Mouse (Mus musculus) hindbrain, embryonic 15.5 days (tissue): Measurements from ENCODE around the gene Abca9. TPM values are rescaled to one million over a fixed set of nuclear protein-coding genes. Genes with fewer than 3 reads are reported as not detected.
A peak's percentile ranks its signal among the peaks of the same experiment; 100 is the strongest.

ENCODE experiments used
- ATAC-seq: fragments of 200-750 bp; cut with Nextera tagmentation; 2 replicates; pipeline ENCODE4 v1.8.0; 2017; ENCODE audit warnings: low read depth, moderate number of reproducible peaks, moderate TSS enrichment; ENCODE audit not compliant: low FRiP score
- H3K27ac ChIP-seq: fragments of 300-500 bp; sonication (generic); replicated peaks from 2 replicates; pipeline ENCODE4 v1.5.1; 2015; ENCODE audit warnings: mild to moderate bottlenecking, inconsistent platforms
- H3K27me3 ChIP-seq: fragments of 300-500 bp; sonication (generic); 2 replicates; pipeline ENCODE4 v1.6.1; 2015; ENCODE audit warnings: control low read depth, inconsistent platforms
- H3K36me3 ChIP-seq: fragments of 300-500 bp; sonication (generic); 2 replicates; pipeline ENCODE4 v1.6.1; 2015; ENCODE audit warnings: control low read depth, inconsistent platforms
- H3K4me1 ChIP-seq: fragments of 300-500 bp; sonication (generic); replicated peaks from 2 replicates; pipeline ENCODE4 v1.6.1; 2015; ENCODE audit warnings: control low read depth, inconsistent platforms
- H3K4me2 ChIP-seq: fragments of 300-500 bp; sonication (generic); 2 replicates; pipeline ENCODE4 v1.6.1; 2015; ENCODE audit warnings: moderate library complexity, mild to moderate bottlenecking, inconsistent platforms
- H3K4me3 ChIP-seq: fragments of 300-500 bp; sonication (generic); 2 replicates; pipeline ENCODE4 v1.5.1; 2015; ENCODE audit warnings: mild to moderate bottlenecking, inconsistent platforms
- H3K9ac ChIP-seq: fragments of 300-500 bp; sonication (generic); 2 replicates; pipeline ENCODE4 v1.6.1; 2015; ENCODE audit warnings: inconsistent platforms
- H3K9me3 ChIP-seq: fragments of 300-500 bp; sonication (generic); 2 replicates; pipeline ENCODE4 v1.6.1; 2016; ENCODE audit warnings: control low read depth, inconsistent platforms
- WGBS: fragments of 180-500 bp; shearing (Covaris S2); methylation state at CpG from one replicate; pipeline ENCODE4 v1.1.7; 2015; 5-methylcytosine and 5-hydroxymethylcytosine counted together
- polyA plus RNA-seq: library from polyadenylated mRNA; unstranded; fragments of >200 nt; fragmentation: Nextera tagmentation; extraction: Ambion mirVana; gene quantifications from 2 replicates; pipeline ENCODE4 v1.2.1, GENCODE M21; 2015

The Abca9 gene
- 3.2 and 3.9 TPM in 2 replicates for polyA plus RNA-seq

- Histone ChIP-seq H3K36me3 (no peaks in the 10 kb centered on the region), H3K4me3 (no peak within 1 kb of the TSS), H3K4me2 (0 out of 2 replicates have a peak within 1 kb of the TSS, but pooled peaks have one; percentile 9), H3K9ac (no peak within 1 kb of the TSS), H3K4me1 (0 out of 2 replicates have a peak, but pooled peaks cover 3% of the 10 kb centered on the region), H3K27me3 (no peaks in the 10 kb centered on the region), H3K27ac (no peak within 1 kb of the TSS; the same call in 1 of the 2 replicates), H3K9me3 (no peaks in the 10 kb centered on the region)
- ATAC-seq: no peak
- WGBS: 50% methylated on average over 12 of the region's 12 CpGs
These were observed at the start of gene Abca9 for GRCm38 (mm10) chr11:110167459-110168251. TSS of gene Abca9 (minus strand) at chr11:110168196.

DNA sequence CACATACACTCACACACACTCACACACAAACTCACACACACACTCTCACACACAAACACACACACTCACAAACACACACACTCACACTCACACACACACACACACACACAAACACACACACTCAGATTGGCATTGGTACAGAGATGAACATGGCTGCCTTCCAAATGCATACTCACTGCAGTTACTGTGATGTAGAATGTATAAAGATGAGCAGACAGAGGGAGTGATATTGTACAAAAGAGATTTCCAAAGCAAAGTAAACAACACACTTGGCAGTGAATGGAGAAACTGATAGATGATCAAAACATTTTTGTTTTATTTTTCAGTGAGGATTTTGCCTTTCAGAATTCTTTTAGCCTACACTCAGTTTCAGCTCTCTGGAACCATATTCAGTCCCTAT, 49.1 kb upstream of the Abca9 start:
- no peaks in the 10 kb centered on the region for H3K36me3 ChIP-seq
- no peaks in the 10 kb centered on the region for H3K27me3 ChIP-seq
- H3K4me1 ChIP-seq: no peaks in the 10 kb centered on the region
- no peak overlapping the region for H3K9ac ChIP-seq
- no peak overlapping the region for H3K27ac ChIP-seq
- H3K4me2 ChIP-seq: no peak overlapping the region
- no peaks in the 10 kb centered on the region for H3K9me3 ChIP-seq
- ATAC-seq: no peak
- H3K4me3 ChIP-seq: no peak overlapping the region

GRCm38 (mm10) chr11:110203930-110204329, 35.9 kb upstream of the Abca9 start:
- no peak overlapping the region for H3K27ac ChIP-seq
- H3K4me1 ChIP-seq: no peaks in the 10 kb centered on the region
- H3K36me3 ChIP-seq: no peaks in the 10 kb centered on the region
- H3K4me2 ChIP-seq: no peak overlapping the region
- H3K9me3 ChIP-seq: no peaks in the 10 kb centered on the region
- WGBS: 93% methylated on average over 5 of the region's 5 CpGs
- H3K4me3 ChIP-seq: no peak overlapping the region
- no peak overlapping the region for H3K9ac ChIP-seq
- ATAC-seq: no peak
- H3K27me3 ChIP-seq: no peaks in the 10 kb centered on the region

- H3K9me3 ChIP-seq: no peaks in the 10 kb centered on the region
- no peak overlapping the region for H3K9ac ChIP-seq
- H3K36me3 ChIP-seq: no peaks in the 10 kb centered on the region
- H3K4me1 ChIP-seq: no peaks in the 10 kb centered on the region
- no peak overlapping the region for H3K4me2 ChIP-seq
- no peak overlapping the region for H3K4me3 ChIP-seq
- no peak overlapping the region for H3K27ac ChIP-seq
- 82% methylated on average over 3 of the region's 3 CpGs for WGBS
- no peaks in the 10 kb centered on the region for H3K27me3 ChIP-seq
- ATAC-seq: no peak
These were observed 30.9 kb upstream of the Abca9 start for GRCm38 (mm10) chr11:110198882-110199281.

- Histone ChIP-seq H3K4me1 (no peaks in the 10 kb centered on the region), H3K9ac (no peak overlapping the region), H3K9me3 (no peaks in the 10 kb centered on the region), H3K27ac (no peak overlapping the region), H3K36me3 (no peaks in the 10 kb centered on the region), H3K4me3 (no peak overlapping the region), H3K27me3 (no peaks in the 10 kb centered on the region), H3K4me2 (no peak overlapping the region)
- 91% methylated on average over 8 of the region's 8 CpGs for WGBS
- no peak for ATAC-seq
These were observed 28.7 kb upstream of the Abca9 start for GRCm38 (mm10) chr11:110196561-110197306.

DNA sequence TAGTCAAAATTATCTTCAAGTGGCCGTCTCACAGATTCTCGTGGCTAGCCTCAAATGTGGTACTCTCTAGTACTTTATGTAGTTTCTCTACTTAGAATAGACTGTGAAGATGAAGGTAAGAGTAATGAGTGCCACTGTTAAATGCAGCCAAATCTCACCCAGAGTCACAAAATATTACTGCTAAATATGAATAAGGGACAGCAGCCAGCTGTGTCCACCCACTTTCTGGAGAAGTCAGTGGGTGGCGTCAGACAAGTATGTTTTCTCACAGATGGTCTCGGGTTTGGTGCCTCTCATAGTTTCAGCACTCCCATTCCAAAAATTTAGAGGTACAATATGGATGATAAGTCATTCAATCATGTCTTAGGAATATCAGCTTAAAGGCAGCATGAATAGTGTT, 27.3 kb upstream of the Abca9 start:
- Histone ChIP-seq H3K4me1 (no peaks in the 10 kb centered on the region), H3K4me2 (no peak overlapping the region), H3K9ac (no peak overlapping the region), H3K27me3 (no peaks in the 10 kb centered on the region), H3K4me3 (no peak overlapping the region), H3K9me3 (no peaks in the 10 kb centered on the region), H3K27ac (no peak overlapping the region), H3K36me3 (no peaks in the 10 kb centered on the region)
- no peak for ATAC-seq
- 87% methylated on average over 4 of the region's 4 CpGs for WGBS

DNA sequence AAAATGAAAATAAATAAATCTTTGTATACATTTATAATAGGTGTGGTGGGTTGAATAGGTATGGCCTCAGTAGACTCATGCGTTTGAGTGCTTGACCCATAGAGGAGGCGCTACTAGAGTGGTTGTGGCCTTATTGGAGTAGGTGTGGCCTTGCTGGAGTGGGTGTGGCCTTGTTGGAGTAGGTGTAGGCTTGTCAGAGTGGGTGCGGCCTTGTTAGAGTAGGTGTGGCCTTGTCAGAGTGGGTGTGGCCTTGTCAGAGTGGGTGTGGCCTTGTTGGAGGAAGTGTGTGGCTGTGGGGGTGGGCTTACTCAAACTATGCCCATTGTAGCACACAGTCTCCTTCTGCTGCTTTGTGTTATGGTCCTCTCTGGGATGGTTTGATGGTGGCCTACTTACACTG, 3.2 kb upstream of the Abca9 start:
- Histone ChIP-seq H3K4me3 (no peak overlapping the region), H3K27ac (no peak overlapping the region), H3K36me3 (no peaks in the 10 kb centered on the region), H3K27me3 (no peaks in the 10 kb centered on the region), H3K9ac (no peak overlapping the region), H3K4me1 (0 out of 2 replicates have a peak, but pooled peaks cover 3% of the 10 kb centered on the region), H3K9me3 (no peaks in the 10 kb centered on the region), H3K4me2 (no peak overlapping the region)
- whole genome bisulfite sequencing: 95% methylated on average over 3 of the region's 3 CpGs
- ATAC-seq: no peak

DNA sequence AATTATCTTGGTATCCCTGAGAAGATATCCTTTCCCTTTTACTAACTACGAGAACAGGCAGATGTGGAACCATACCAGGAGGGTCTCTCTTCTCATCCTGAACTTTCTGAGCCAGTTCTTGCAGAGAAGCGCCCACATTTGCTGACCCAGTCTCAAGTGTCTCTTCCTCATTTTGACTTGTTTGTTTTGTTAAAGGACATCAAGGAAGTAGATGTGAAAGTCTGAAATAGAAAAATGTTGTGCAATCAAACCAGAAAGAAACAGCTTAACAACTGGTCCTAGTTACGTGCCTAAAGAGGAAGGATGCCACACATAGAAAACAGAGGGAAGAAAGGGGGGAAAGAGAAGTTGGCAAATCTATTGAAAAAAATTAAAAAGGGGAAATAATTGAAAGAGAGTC, 2.2 kb downstream of the Abca9 start:
- no peak overlapping the region for H3K4me2 ChIP-seq
- H3K27ac ChIP-seq: no peak overlapping the region
- no peak for ATAC-seq
- no peak overlapping the region for H3K9ac ChIP-seq
- no peak overlapping the region for H3K4me3 ChIP-seq
- 0 out of 2 replicates have a peak, but pooled peaks cover 3% of the 10 kb centered on the region for H3K4me1 ChIP-seq
- H3K9me3 ChIP-seq: no peaks in the 10 kb centered on the region
- H3K27me3 ChIP-seq: no peaks in the 10 kb centered on the region
- H3K36me3 ChIP-seq: no peaks in the 10 kb centered on the region
- 45% methylated on average over 3 of the region's 3 CpGs for WGBS

GRCm38 (mm10) chr11:110165409-110165808, 2.6 kb downstream of the Abca9 start:
- Histone ChIP-seq H3K9ac (no peak overlapping the region), H3K36me3 (no peaks in the 10 kb centered on the region), H3K4me3 (no peak overlapping the region), H3K27ac (no peak overlapping the region), H3K9me3 (no peaks in the 10 kb centered on the region), H3K4me1 (0 out of 2 replicates have a peak, but pooled peaks cover 3% of the 10 kb centered on the region), H3K4me2 (no peak overlapping the region), H3K27me3 (no peaks in the 10 kb centered on the region)
- ATAC-seq: no peak

DNA sequence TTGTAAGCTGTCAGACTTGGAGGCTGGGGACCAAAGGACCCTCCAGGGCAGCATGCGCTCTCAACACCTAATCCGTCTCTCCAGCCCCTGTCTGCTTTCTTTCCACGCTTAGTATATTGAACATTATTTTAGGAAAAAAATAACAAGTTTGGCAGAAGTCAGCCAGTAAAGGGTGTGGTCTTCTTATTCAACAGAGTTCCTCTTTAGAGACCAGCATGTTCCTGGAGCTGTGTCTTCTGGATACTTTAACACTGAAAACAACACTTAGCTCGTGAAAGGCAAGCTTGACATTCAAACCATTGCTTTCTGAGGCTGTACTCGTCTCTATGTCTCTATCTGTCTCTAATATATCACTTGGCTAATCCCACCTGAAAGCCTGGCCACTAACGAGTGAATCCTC, 10.9 kb downstream of the Abca9 start:
- no peaks in the 10 kb centered on the region for H3K4me1 ChIP-seq
- no peaks in the 10 kb centered on the region for H3K27me3 ChIP-seq
- H3K36me3 ChIP-seq: no peaks in the 10 kb centered on the region
- no peak overlapping the region for H3K27ac ChIP-seq
- H3K4me2 ChIP-seq: no peak overlapping the region
- ATAC-seq: no peak
- no peak overlapping the region for H3K4me3 ChIP-seq
- no peak overlapping the region for H3K9ac ChIP-seq
- WGBS: 81% methylated on average over 6 of the region's 6 CpGs
- H3K9me3 ChIP-seq: no peaks in the 10 kb centered on the region

- no peak for ATAC-seq
- WGBS: 95% methylated on average over 11 of the region's 11 CpGs
- Histone ChIP-seq H3K27ac (no peak overlapping the region), H3K4me3 (no peak overlapping the region), H3K36me3 (no peaks in the 10 kb centered on the region), H3K4me2 (no peak overlapping the region), H3K9me3 (no peaks in the 10 kb centered on the region), H3K9ac (no peak overlapping the region), H3K4me1 (no peaks in the 10 kb centered on the region), H3K27me3 (no peaks in the 10 kb centered on the region)
These were observed 12.0 kb downstream of the Abca9 start for GRCm38 (mm10) chr11:110155985-110156384.

GRCm38 (mm10) chr11:110147640-110148039, 20.4 kb downstream of the Abca9 start:
- no peak for ATAC-seq
- Histone ChIP-seq H3K4me1 (no peaks in the 10 kb centered on the region), H3K27ac (no peak overlapping the region), H3K4me2 (no peak overlapping the region), H3K9ac (no peak overlapping the region), H3K36me3 (no peaks in the 10 kb centered on the region), H3K27me3 (no peaks in the 10 kb centered on the region), H3K9me3 (no peaks in the 10 kb centered on the region), H3K4me3 (no peak overlapping the region)
- 96% methylated on average over 5 of the region's 5 CpGs for WGBS
